Mouse (Mus musculus): ENCODE data around the gene Foxq1.

Foxq1 gene

GRCm38 (mm10) chr13:31555834-31556233 is at the start of gene Foxq1:
Gene Foxq1, plus strand, starts transcription at chr13:31556134.
- DNase-seq (ENCODE audit: low read depth, low spot score): no peak

GRCm38 (mm10) chr13:31506494-31507167 is 49.3 kb upstream of the Foxq1 start:
- DNase-seq (ENCODE audit: low read depth, low spot score): no peak

DNA sequence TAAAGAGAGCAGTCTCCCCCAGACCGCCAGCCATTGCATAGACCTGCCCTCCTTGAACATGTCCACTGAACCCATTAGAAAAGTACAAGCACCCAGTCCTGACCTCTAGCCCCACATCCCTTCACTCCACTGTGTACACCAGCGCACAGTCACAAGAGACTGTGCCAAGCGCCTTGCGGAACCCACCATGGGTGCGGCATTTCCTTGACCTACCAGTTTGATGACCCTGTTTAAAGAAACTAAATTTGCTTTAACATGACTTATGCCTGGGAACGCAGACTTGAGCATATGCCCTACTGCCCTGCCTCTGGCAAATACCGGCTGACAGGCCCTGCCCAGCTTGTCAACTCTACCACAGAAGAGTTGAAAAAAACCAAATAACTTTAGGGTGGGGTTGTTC is 40.7 kb upstream of the Foxq1 start:
- DNase-seq (ENCODE audit: low read depth, low spot score): no peak

DNA sequence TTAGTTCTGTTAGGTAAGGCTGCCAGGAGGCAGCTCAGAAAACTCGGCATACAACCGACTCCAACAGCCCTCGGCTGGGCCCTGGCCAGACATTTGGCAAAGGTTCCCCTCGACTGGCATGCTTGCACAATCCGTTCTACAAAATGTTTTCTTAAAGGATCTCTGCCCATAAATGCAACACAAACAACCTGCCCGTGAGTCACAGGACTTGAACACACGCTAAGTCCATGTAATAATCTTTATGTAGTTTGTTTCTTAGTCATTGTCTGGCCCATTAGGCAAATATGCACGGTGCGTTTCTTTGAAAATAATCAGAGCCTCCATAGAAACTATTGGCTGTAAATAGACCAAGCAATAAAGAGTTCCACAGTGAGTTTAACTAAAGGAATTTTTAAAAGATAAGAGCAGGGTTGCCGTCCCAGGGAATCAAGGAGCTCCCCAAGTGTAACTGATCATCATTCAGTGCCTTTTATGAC is 37.5 kb upstream of the Foxq1 start:
- DNase-seq (ENCODE audit: low read depth, low spot score): no peak

DNA sequence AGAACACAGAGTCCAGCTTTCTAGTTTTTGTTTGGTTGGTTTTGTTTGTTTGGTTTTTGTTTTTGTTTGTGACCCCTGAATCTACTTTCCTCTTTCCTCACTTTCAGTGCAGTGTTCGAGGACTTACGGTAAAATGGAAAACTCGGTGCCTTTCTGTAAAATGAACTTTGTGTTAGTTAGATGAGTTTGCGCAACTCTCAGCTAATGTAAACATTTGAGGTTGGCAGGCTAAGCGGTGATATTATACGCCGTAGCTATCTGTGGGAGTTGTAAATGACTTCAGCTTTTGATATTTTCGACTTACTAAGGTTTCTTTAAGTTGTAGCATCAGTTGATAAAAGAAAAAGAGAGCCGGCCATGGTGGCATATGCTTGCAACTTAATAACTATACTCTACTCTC is 37.0 kb upstream of the Foxq1 start:
- no peak for DNase-seq (ENCODE audit: low read depth, low spot score)

- no peak for DNase-seq (ENCODE audit: low read depth, low spot score)
Measured at GRCm38 (mm10) chr13:31524976-31525375, 31.0 kb upstream of the Foxq1 start.

GRCm38 (mm10) chr13:31531186-31531585 is 24.7 kb upstream of the Foxq1 start:
- no peak for DNase-seq (ENCODE audit: low read depth, low spot score)

DNA sequence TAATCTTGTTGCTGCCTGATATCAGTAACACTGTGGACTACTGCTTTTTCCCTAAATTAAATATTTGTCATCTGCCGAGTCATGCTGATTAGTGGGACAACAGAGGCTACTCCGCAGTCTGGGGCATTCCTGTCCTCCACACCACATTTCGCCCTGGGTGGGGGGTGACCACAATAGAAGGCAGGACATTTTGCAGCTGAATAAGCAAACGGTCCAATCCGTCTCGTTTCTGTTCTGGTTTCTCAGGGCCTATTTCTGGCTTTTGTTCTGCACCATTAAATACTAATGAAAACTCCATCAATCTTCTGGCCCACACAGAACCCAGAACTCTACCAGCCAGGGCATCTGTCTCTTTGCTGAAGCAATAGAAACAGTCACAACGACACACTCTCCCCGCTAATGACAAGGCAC is 24.3 kb upstream of the Foxq1 start:
- no peak for DNase-seq (ENCODE audit: low read depth, low spot score)

DNA sequence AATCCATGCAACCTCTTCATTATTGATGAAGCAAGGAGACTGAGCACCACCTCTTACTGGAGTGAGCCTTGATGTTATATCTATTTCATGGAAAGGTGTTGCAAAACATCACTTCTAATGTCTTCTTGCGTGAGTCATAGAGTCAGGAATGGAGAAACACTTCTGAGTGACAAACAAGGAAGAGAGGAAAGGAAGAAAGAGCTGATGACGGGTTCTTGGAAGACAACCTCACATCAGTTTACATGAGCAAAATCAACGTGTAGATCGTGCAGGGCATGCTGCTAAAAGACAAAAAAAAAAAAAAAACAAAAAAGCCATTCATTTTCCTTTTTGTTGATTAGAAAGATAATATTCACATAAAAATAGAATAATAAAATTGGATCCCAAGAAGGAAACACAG is 21.2 kb upstream of the Foxq1 start:
- no peak for DNase-seq (ENCODE audit: low read depth, low spot score)

- no peak for DNase-seq (ENCODE audit: low read depth, low spot score)
Measured at GRCm38 (mm10) chr13:31543021-31543420, 12.9 kb upstream of the Foxq1 start.

DNA sequence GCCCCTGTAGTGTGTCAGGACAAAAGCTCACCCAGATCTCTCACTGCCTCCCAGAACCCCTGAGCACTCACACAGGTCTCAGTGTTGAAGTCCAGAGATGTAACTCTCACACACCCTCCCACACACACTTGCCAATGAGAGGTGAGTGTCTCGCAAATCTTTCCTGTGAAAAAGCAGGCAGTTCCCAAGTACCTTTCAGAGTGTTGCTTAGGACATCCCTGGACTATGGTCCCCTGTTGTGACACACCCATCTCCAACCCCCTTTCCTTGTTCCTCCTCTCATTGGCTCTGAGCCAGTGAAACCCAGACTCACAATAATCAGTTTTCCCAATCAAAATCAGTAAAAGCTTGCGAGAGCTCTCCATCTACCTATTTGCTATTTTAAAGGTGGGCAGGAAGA is 9.2 kb upstream of the Foxq1 start:
- no peak for DNase-seq (ENCODE audit: low read depth, low spot score)

- DNase-seq (ENCODE audit: low read depth, low spot score): no peak
Measured at GRCm38 (mm10) chr13:31547204-31547603, 8.7 kb upstream of the Foxq1 start.

GRCm38 (mm10) chr13:31547610-31548009 is 8.3 kb upstream of the Foxq1 start:
- DNase-seq (ENCODE audit: low read depth, low spot score): no peak

GRCm38 (mm10) chr13:31556964-31557767 is 1.2 kb downstream of the Foxq1 start:
- no peak for DNase-seq (ENCODE audit: low read depth, low spot score)

- DNase-seq (ENCODE audit: low read depth, low spot score): no peak
Measured at GRCm38 (mm10) chr13:31557768-31558520, 2.0 kb downstream of the Foxq1 start.

GRCm38 (mm10) chr13:31558521-31559418 is 2.8 kb downstream of the Foxq1 start, which contains the start of gene A530084C06Rik:
Gene A530084C06Rik, minus strand, starts transcription at chr13:31559333.
- no peak for DNase-seq (ENCODE audit: low read depth, low spot score)

DNA sequence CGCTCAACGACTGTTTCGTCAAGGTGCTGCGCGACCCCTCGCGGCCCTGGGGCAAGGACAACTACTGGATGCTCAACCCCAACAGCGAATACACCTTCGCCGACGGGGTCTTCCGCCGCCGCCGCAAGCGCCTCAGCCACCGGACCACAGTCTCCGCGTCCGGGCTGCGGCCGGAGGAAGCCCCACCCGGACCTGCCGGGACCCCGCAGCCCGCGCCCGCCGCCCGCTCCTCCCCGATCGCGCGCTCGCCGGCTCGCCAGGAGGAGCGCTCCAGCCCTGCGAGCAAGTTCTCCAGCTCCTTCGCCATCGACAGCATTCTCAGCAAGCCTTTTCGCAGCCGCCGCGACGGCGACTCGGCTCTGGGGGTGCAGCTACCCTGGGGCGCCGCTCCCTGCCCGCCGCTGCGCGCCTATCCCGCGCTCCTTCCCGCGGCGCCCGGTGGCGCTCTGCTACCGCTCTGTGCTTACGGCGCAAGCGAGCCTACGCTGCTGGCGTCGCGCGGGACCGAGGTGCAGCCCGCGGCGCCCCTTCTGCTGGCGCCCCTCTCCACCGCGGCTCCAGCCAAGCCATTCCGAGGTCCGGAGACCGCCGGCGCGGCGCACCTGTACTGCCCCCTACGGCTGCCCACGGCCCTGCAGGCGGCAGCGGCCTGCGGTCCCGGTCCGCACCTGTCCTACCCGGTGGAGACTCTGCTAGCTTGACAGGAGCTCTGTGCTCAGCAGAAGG is 3.6 kb downstream of the Foxq1 start:
- no peak for DNase-seq (ENCODE audit: low read depth, low spot score)

- no peak for DNase-seq (ENCODE audit: low read depth, low spot score)
Measured at GRCm38 (mm10) chr13:31564394-31564793, 8.5 kb downstream of the Foxq1 start.

DNA sequence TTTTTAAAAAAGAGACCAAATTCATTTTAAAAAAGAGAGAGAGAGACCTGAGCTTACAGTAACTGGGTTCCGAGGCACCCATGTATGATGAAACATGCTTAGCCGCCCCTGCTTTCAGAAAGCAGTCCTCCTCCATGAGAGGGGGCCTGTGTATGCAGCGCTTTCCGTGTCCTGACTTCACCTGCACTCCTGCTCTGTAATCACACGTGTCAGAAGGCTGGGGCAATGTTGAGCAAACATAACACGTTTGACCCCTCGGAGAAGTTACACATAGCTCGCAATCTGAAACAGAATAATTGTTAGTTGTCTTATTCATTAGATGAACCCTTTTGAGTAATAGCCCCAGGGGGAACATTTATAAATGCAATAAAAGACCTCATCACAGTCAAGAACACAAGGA is 11.2 kb downstream of the Foxq1 start:
- DNase-seq (ENCODE audit: low read depth, low spot score): no peak

- DNase-seq (ENCODE audit: low read depth, low spot score): no peak
Measured at GRCm38 (mm10) chr13:31567617-31568294, 11.8 kb downstream of the Foxq1 start.
